Mouse (Mus musculus) olfactory bulb, adult 2 months (tissue): ENCODE data around the gene Ntm.

Experiments used
- CTCF ChIP-seq: fragments of 200-500 bp; IDR thresholded peaks from 2 replicates; pipeline ENCODE4 v1.5.1; 2012; ENCODE audit warnings: low read depth, mild to moderate bottlenecking, low read length, moderate library complexity; ENCODE audit not compliant: insufficient read depth
- POLR2A ChIP-seq: fragments of 200-500 bp; IDR thresholded peaks from 2 replicates; pipeline ENCODE4 v1.6.1; 2012; ENCODE audit warnings: mild to moderate bottlenecking, low read depth, low read length, moderate library complexity; ENCODE audit not compliant: insufficient read depth

DNA sequence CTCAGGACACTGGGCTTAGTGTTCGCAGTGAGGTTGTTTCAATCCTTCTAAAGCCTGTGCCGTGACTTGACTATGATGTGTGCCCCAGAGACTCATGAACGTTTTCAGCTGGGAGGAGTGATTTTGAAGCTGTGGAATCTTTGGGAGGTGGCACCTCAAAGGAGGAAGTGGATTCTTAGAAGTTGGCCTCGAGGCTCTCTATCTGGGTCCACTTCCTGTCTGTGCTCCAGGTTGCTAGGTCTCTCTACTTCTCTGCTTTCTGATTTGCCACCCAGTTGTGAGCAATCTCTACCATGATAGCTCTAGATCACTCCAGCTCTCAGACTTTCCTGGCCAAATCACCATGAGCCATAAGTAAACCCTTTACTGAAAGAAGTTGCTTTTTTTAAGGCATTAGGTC, 180.2 kb downstream of the Ntm start:
- no peak for TF ChIP-seq POLR2A
- TF ChIP-seq CTCF, result no peak
